Mouse (Mus musculus): ENCODE results near the gene Lrp5. TPM values are rescaled to one million over a fixed set of nuclear protein-coding genes. Genes with fewer than 3 reads are reported as not detected.

Gene Lrp5
- total and polyA plus RNA-seq, 2 experiments from 2014 or later, result 0.58 to 15.0 TPM

DNA sequence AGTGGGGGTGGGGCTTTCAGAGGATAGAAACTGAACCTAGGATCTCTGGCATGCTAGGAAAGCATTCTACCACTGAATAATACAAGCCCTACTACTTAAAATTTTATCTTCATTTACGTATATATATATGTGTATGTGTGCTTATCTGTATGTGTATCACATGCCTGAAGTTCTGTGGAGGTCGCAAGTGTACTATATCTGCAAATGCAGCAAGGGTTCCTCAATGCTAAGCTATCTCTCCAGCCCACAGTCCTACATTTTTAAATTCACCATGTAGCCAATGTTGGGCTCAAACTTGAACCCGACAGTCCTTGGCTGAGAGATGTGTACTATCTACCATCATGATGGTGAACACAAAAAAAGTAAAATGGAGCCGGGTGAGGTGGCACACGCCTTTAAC lies 145.4 kb downstream of the Lrp5 start:
- Histone ChIP-seq H3K9me3 (ENCODE audit: low read length) (no peaks in the 10 kb centered on the region), H3K36me3 (ENCODE audit: insufficient read depth, low read length) (no peaks in the 10 kb centered on the region), H3K4me3 (ENCODE audit: low read depth, low read length) (no peak overlapping the region), H3K4me2 (ENCODE audit: low read depth, low read length, poor library complexity, severe bottlenecking) (no peak overlapping the region), H3K4me1 (ENCODE audit: insufficient read depth, low read length) (no peaks in the 10 kb centered on the region), H3K9ac (replicated peaks; ENCODE audit: low read length, poor library complexity, severe bottlenecking) (no peak overlapping the region), H3K27me3 (ENCODE audit: insufficient read depth, low read length) (no peaks in the 10 kb centered on the region), H3K27ac (ENCODE audit: low read depth, low read length) (no peak overlapping the region)
- no peak for ATAC-seq (ENCODE audit: low FRiP score)
- 97% methylated on average over 5 of the region's 5 CpGs for WGBS
- no peak for TF ChIP-seq CTCF (IDR thresholded peaks at IDR 0.05)
- DNase-seq (ENCODE audit: low spot score), result no peak

DNA sequence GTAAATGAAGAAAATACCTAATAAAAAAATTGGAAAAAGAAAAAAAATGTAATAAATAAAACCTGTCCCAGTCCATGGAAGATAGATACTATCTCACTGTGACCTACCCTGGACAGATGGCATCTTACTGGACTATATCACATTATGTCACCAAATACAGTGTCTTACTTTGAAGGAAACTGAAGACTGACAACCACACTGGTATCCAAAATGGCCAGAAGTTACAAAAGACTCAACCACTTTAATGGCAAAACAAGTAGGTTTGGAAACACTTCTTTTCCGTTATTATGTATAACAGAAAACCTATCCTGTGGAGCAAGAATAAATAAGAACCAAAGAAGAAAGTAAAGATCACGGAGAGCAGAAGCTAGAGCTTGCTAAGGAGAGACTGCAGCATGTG lies 146.1 kb downstream of the Lrp5 start:
- no peak for DNase-seq (ENCODE audit: low spot score)
- WGBS, result 93% methylated on average over 2 of the region's 2 CpGs
- H3K36me3 ChIP-seq (ENCODE audit: insufficient read depth, low read length), result no peaks in the 10 kb centered on the region
- no peaks in the 10 kb centered on the region for H3K4me1 ChIP-seq (ENCODE audit: insufficient read depth, low read length)
- TF ChIP-seq CTCF (IDR thresholded peaks at IDR 0.05), result no peak
- no peaks in the 10 kb centered on the region for H3K9me3 ChIP-seq (ENCODE audit: low read length)
- H3K4me3 ChIP-seq (ENCODE audit: low read depth, low read length), result no peak overlapping the region
- no peak overlapping the region for H3K27ac ChIP-seq (ENCODE audit: low read depth, low read length)
- H3K27me3 ChIP-seq (ENCODE audit: insufficient read depth, low read length), result no peaks in the 10 kb centered on the region
- no peak overlapping the region for H3K9ac ChIP-seq (replicated peaks; ENCODE audit: low read length, poor library complexity, severe bottlenecking)
- ATAC-seq (ENCODE audit: low FRiP score), result no peak
- no peak overlapping the region for H3K4me2 ChIP-seq (ENCODE audit: low read depth, low read length, poor library complexity, severe bottlenecking)

DNA sequence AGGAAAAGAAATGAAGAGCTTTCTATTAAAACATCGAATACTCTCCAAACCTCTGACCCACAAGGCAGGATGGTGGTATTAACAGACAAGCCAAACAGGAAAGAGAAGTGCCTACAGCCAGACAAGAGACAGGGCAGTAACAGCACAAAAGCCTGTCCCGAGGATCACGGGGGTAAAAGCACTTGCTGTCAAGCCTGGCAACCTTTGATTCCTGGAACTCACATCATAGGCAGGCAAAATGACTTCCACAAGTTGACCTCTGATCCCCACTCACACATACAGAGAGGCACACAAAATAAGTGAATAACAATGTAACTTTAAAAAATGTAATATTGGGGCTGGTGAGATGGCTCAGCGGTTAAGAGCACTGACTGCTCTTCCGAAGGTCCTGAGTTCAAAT lies 146.9 kb downstream of the Lrp5 start:
- H3K9ac ChIP-seq (replicated peaks; ENCODE audit: low read length, poor library complexity, severe bottlenecking), result no peak overlapping the region
- no peaks in the 10 kb centered on the region for H3K9me3 ChIP-seq (ENCODE audit: low read length)
- no peak for DNase-seq (ENCODE audit: low spot score)
- H3K4me2 ChIP-seq (ENCODE audit: low read depth, low read length, poor library complexity, severe bottlenecking), result no peak overlapping the region
- H3K27me3 ChIP-seq (ENCODE audit: insufficient read depth, low read length), result no peaks in the 10 kb centered on the region
- no peak overlapping the region for H3K27ac ChIP-seq (ENCODE audit: low read depth, low read length)
- ATAC-seq (ENCODE audit: low FRiP score), result no peak
- 88% methylated on average over 5 of the region's 5 CpGs for WGBS
- TF ChIP-seq CTCF (IDR thresholded peaks at IDR 0.05), result no peak
- no peak overlapping the region for H3K4me3 ChIP-seq (ENCODE audit: low read depth, low read length)
- no peaks in the 10 kb centered on the region for H3K4me1 ChIP-seq (ENCODE audit: insufficient read depth, low read length)
- no peaks in the 10 kb centered on the region for H3K36me3 ChIP-seq (ENCODE audit: insufficient read depth, low read length)

DNA sequence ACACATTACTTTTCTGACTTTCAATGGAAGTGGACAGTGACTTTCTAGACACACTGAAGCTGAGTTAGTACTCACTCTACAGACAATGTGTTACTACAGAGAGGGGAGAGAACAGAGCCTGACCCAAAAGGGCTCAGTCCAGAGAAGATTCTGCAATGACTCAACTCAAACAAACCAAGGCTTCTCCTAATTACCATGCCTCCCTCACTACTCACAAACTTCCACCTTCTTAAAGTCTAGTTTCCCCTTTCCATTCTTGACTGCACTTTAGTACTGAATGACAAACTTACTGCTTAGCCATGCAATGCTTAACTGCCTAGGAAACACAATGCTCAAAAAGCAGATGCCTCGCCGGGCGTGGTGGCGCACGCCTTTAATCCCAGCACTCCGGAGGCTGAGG lies 148.7 kb downstream of the Lrp5 start:
- Histone ChIP-seq H3K27me3 (ENCODE audit: insufficient read depth, low read length) (no peaks in the 10 kb centered on the region), H3K4me3 (ENCODE audit: low read depth, low read length) (no peak overlapping the region), H3K9ac (replicated peaks; ENCODE audit: low read length, poor library complexity, severe bottlenecking) (no peak overlapping the region), H3K4me1 (ENCODE audit: insufficient read depth, low read length) (no peaks in the 10 kb centered on the region), H3K27ac (ENCODE audit: low read depth, low read length) (no peak overlapping the region), H3K36me3 (ENCODE audit: insufficient read depth, low read length) (no peaks in the 10 kb centered on the region), H3K9me3 (ENCODE audit: low read length) (no peaks in the 10 kb centered on the region), H3K4me2 (ENCODE audit: low read depth, low read length, poor library complexity, severe bottlenecking) (no peak overlapping the region)
- TF ChIP-seq CTCF (IDR thresholded peaks at IDR 0.05), result no peak
- DNase-seq (ENCODE audit: low spot score) (no peak), ATAC-seq (ENCODE audit: low FRiP score) (no peak)
- WGBS, result over 99% methylated on average over 6 of the region's 6 CpGs

GRCm38 (mm10) chr19:3534945-3535344 lies 151.4 kb downstream of the Lrp5 start:
- WGBS, result 91% methylated on average over 3 of the region's 3 CpGs
- Histone ChIP-seq H3K4me2 (ENCODE audit: low read depth, low read length, poor library complexity, severe bottlenecking) (no peak overlapping the region), H3K27me3 (ENCODE audit: insufficient read depth, low read length) (no peaks in the 10 kb centered on the region), H3K36me3 (ENCODE audit: insufficient read depth, low read length) (no peaks in the 10 kb centered on the region), H3K4me3 (ENCODE audit: low read depth, low read length) (no peak overlapping the region), H3K9ac (replicated peaks; ENCODE audit: low read length, poor library complexity, severe bottlenecking) (no peak overlapping the region), H3K9me3 (ENCODE audit: low read length) (no peaks in the 10 kb centered on the region), H3K27ac (ENCODE audit: low read depth, low read length) (no peak overlapping the region), H3K4me1 (ENCODE audit: insufficient read depth, low read length) (no peaks in the 10 kb centered on the region)
- ATAC-seq (ENCODE audit: low FRiP score) (no peak), DNase-seq (ENCODE audit: low spot score) (no peak)
- no peak for TF ChIP-seq CTCF (IDR thresholded peaks at IDR 0.05)

Other genes starting within 250 kb of the Lrp5 start
- gene Ppp6r3, start 110.8 kb downstream of the Lrp5 start, total RNA-seq (2014; rRNA removed), result 98.0 and 111 TPM in 2 replicates
- gene Ppp6r3, start 110.8 kb downstream of the Lrp5 start, polyA plus RNA-seq (2015; fragmentation: Nextera tagmentation; extraction: Ambion mirVana), result 31.0 and 32.3 TPM in 2 replicates
- 31.8 and 33.3 TPM in 2 replicates for gene 1810055G02Rik, start 21.7 kb upstream of the Lrp5 start, total RNA-seq (2014; rRNA removed)
- 29.4 and 36.1 TPM in 2 replicates for gene 1810055G02Rik, start 21.7 kb upstream of the Lrp5 start, polyA plus RNA-seq (2015; fragmentation: Nextera tagmentation; extraction: Ambion mirVana)
- gene Kmt5b, start 80.9 kb upstream of the Lrp5 start, total RNA-seq (2014; rRNA removed), result 64.0 and 98.6 TPM in 2 replicates
- 35.6 and 41.4 TPM in 2 replicates for gene Kmt5b, start 80.9 kb upstream of the Lrp5 start, polyA plus RNA-seq (2015; fragmentation: Nextera tagmentation; extraction: Ambion mirVana)
- 62.7 and 69.1 TPM in 2 replicates for gene Chka, start 165.2 kb upstream of the Lrp5 start, total RNA-seq (2014; rRNA removed)
- gene Chka, start 165.2 kb upstream of the Lrp5 start, polyA plus RNA-seq (2015; fragmentation: Nextera tagmentation; extraction: Ambion mirVana), result 49.6 and 56.3 TPM in 2 replicates
- 26.0 and 37.5 TPM in 2 replicates for gene Tcirg1, start 220.6 kb upstream of the Lrp5 start, total RNA-seq (2014; rRNA removed)
- gene Tcirg1, start 220.6 kb upstream of the Lrp5 start, polyA plus RNA-seq (2015; fragmentation: Nextera tagmentation; extraction: Ambion mirVana), result 13.2 and 14.1 TPM in 2 replicates
- gene Ndufs8, start 226.2 kb upstream of the Lrp5 start, total RNA-seq (2014; rRNA removed), result 165 and 197 TPM in 2 replicates
- gene Ndufs8, start 226.2 kb upstream of the Lrp5 start, polyA plus RNA-seq (2015; fragmentation: Nextera tagmentation; extraction: Ambion mirVana), result 292 and 333 TPM in 2 replicates
- gene Aldh3b1, start 243.2 kb upstream of the Lrp5 start, total RNA-seq (2014; rRNA removed), result 1.3 and 3.7 TPM in 2 replicates
- gene Aldh3b1, start 243.2 kb upstream of the Lrp5 start, polyA plus RNA-seq (2015; fragmentation: Nextera tagmentation; extraction: Ambion mirVana), result 2.1 and 2.8 TPM in 2 replicates
- 13.0 and 23.2 TPM in 2 replicates for gene Unc93b1, start 248.6 kb upstream of the Lrp5 start, total RNA-seq (2014; rRNA removed)
- 11.2 and 12.4 TPM in 2 replicates for gene Unc93b1, start 248.6 kb upstream of the Lrp5 start, polyA plus RNA-seq (2015; fragmentation: Nextera tagmentation; extraction: Ambion mirVana)